Mouse (Mus musculus) testis, postnatal 14 days (tissue): ENCODE measurements around the gene Exoc4.

Experiments used
- DNase-seq: peaks from one replicate; pipeline ENCODE4 v3.0.0; 2021; ENCODE audit warnings: low spot score

The Exoc4 gene

DNA sequence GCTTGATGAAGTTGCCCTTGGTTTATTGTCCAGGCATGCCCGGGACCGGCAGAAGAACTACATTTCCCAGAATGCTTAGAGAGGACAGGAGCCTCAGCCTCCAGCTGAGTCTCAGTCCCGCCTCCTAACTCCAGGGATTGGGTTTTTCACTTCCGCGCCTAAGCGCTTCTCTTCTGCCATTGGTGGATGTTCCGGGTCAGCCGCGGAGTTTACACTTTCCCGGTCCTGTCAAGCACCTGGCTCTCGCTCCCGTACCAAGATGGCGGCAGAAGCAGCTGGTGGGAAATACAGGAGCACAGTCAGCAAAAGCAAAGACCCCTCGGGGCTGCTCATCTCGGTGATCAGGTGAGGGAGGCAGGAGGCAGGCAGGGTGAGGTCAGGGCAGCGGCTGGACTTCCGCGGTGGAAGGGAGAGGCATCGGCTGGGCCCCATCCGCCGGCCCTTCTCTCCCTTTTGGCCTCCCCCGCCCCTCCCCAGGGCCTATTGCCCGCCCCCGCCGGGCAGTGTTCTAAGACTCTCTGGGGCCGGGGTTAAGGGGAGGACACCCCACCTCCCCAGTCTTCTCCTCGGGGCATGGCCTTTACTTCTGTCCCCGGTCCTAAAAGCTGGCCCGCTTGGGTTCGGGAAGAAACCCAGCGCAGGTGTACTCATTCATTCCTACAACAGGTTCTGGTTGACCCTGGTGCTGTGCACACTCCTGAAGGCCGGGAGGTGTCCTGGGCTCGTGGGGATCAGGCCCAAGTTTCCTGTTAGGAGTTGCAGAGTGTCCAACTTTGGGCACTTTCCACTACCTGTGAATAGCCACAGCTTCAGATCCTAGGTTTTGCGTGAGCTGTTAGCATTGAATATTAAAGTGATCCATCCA lies at the start of gene Exoc4:
TSS of gene Exoc4 (plus strand) at position 192 of the 865 bp plus-strand sequence.
- peak; percentile 97 for DNase-seq

DNA sequence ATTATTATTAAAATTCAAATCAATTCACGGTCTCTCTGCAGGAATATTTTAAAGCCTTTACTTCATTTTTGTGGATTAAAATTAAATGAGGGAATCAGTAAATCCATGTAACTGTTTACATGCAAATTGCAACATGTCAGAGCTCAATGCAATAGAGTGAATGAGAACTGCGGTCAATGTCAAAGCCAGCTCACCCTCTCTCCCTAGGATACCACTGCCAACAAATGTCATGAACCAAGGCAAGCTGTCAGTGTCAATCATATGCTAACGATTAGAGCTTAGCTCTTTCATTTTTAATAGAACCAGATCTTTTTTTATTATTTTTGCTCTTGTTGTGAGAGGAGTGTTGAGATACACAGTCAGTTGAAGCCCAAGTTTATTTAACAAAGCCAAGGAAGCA lies 30.1 kb upstream of the Exoc4 start:
- no peak for DNase-seq

DNA sequence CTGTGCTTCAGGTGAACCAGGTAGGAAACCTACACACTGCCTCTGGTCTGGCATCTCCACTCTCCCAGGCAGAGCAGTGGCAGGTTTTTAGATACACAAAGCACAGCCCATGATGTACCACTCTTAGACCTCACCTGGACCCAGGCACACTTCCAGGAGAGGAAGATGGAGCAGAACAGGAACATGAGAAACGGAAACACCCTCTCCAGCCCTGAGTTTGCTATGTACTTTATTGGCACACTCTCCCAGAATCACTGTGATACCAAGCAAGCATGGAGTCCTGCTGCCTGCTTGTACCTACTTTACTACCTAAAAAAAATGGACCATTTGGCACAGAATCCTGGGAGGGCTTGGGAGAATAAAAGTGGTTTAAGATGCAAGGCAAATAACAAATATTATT lies 22.2 kb upstream of the Exoc4 start:
- no peak for DNase-seq

DNA sequence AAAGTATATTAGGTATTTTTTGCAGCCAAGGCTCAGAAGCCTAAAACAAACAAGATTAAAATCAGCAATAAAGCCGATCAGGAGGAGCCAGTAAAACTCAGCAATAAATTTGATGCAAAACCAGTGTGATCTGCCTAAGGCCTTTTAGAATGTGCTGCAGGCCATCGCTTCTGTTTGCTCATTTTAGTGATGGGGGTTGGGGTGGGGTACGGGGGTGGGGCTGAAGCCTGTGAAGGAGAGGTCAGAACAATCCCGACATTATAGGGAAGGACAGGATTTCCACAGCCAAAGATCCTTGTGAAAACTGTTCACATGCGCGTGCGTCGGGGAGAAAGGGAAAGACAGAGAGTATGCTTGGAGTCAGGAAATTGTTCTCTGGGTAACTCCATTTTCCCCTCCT lies 21.5 kb upstream of the Exoc4 start:
- no peak for DNase-seq

DNA sequence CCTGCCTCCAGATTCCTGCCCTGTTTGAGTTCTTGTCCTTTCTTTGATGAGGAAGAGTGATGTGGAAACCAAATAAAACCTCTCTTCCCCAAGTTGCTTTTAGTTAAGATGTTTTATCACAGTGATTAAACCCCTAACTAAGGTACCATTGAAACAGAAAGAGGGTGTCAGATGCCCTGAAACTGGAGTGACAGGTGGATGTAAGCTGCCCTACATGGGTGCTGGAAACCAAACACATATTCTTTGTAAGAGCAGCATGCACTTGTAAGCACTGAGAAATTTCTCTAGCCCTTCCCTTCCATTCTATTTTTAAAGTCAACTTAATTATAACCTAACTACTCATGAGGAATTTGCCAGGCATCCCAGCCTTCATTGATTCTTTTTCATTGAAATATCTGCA lies 7.6 kb upstream of the Exoc4 start:
- no peak for DNase-seq

DNA sequence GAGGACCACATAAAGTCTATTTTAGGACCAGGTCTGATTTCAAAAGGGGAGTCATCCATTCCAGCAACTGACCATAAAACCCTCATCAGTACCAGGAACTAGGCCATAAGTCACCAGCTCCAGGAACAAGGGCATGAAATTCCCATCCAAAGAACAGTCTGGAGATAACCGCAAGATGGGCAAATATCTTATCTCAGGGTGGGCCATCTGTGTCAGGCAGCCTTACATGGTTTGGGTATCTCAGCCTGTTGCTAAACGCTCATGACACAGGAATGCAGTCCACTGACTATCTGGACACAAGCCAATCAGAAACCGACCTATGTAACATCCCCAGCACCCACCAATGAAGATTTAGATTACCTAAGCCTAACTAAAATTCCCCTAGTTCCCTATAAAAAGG lies 4.3 kb upstream of the Exoc4 start:
- DNase-seq = no peak

DNA sequence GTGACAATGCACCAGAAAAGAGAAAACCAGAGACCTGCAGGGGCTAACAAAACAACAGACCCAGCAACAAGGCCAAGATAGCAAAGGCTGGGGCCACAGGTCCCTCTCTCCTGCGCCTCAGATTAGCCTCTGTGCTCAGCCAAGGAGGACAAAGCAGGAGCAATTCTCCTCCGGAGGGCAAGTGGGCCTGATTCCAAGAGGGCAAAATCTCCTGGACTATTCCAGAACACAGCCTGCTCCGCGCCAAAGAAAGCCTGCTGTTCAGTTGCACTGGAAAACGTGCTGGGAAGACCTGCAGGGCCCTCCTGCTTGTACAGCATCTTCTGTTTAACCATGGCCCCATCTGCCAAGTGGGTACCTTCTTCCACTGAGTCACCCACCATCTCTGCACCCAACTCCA lies 1.7 kb upstream of the Exoc4 start:
- no peak for DNase-seq

DNA sequence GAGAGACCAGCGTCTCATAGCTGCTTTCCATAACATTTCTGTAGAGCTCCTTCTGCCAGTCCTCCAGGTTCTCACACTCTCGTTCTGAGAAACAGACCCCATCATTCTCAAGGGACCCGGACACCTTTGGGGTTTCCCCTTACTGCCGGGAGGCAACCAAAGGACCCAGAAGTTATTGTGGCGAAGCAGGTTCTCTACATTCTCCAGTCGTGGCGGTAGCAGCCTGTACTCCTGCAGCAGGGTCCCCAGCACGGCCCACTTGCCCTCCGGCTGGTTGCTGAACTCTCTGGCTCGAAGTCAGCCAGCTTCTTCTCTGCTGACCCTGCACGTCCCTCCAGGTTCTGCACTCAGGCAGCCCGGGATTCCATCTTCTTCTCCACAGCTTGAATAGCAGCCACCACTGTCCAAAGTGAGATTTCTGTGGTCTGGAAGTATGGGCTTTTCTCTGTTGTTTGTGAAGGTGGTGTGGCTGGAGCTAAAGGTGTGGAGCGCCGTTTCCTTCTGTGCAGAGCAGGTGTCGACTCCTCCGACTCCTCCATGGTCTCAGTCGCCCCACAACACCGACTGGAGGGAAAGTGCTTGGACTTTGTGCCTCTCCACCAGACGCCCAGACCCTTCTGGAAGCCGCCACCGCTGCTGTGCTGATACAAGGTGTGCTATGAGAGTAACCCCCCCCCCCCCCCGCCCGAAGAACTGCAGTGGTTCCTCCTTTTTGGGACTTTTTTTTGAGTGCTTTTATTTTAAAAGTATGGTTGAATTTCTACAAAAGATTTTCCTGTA lies 1.1 kb upstream of the Exoc4 start:
- no peak for DNase-seq

DNA sequence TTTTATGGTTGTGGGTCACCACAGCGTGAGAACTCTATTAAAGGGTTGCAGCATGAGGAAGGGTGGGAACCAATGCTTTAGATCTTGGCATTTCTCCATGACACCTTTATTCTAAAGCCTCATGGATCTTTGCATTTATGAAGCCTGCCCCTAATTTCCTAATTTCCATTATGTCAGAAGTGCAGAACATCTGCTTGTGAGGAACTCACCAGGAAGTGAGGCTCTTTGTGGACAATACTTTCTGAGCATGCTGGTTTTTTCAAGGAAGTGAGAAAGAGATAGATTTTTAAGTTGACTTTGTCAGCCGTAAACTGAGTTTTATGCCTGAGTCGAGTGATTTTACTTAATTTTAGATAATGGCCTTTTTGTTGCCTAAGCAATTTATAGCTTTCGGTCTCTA lies 7.8 kb downstream of the Exoc4 start:
- no peak for DNase-seq

DNA sequence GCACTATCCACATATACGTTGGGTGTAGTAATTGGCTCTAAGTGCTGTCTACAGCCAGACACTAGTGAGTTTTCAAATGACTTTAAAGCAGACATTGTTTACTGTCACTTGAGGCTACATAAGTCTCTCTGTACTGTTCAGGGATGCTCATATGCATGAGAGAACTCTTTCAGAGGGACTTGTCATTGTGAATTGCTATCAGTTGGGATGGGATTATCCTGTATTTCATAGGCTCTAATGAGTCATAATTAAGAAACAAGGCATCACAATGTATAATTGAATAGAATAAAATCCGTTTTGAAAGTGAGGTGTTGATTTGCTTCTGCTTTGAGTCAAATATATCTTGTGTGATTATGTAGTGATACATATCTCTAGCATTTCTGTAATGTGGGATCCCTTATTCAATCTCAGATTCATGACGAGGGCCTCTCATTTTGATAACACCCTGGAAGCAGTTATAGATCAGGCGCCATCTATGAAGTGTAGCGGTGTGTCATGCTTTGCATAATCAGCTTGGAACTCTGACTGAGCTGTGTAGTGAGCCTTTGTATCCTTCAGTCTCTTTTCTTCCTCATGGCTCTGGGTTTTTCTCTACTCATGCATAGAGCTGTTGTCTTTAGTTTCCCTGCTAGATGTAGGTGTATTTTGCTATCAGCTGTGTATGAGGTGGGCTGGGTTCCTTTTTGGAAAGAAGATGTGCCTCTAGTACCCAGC lies 8.3 kb downstream of the Exoc4 start:
- DNase-seq = no peak

DNA sequence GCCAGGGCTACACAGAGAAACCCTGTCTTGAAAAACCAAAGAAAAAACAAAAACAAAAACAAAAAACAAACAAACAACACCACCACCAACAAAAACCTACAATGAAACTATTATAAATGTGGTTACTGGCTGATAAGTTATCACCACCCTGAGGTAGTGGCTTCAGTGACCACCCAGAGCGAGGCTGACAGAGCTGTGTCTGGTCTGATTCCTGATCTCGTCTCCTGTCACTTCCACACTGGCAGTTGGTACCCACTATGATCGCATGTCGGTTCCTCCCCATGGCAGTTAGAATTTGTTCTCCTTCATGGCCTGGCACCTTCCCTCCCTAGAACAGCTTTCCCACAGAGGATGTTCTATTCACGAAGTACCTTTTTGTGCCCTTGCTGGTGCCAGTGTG lies 11.0 kb downstream of the Exoc4 start:
- no peak for DNase-seq

DNA sequence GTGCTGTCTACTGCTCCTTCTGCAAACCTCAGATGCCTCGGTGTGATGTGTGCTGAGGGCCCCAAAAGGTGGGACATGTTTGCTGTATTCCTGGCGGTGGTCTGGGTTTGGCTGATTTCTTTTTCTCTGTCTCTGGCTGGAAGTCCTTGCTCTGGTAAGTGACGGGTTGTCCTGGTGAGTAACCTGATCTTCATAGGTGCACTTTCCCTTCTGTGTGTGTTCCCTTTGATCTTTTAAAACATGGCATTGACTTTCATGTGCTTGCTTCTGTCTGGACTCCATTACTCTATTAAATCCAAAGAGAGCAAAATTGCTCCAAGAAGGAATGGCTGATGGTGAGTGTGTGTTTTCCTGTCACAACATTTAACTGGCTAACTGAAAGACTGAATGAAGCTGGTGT lies 12.7 kb downstream of the Exoc4 start:
- no peak for DNase-seq

DNA sequence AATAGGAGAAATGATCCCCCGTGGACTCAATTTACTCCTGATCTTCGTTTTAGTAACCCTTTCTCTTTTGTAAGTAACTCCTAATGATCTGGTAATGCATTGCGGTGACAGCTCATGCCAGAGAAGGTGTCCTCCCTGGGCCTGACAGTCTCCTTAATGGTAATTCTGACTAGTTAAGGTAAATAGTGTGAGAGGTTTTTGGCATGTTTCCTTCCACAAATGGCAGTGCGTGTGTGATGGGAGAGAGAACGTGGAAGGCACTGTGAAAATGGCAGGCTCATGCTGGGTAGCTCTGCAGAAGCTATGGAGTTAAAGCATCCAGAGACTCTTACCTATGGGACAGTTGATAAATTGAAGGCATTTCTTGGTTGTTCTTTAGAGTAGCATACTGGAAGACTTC lies 15.1 kb downstream of the Exoc4 start:
- DNase-seq = no peak

DNA sequence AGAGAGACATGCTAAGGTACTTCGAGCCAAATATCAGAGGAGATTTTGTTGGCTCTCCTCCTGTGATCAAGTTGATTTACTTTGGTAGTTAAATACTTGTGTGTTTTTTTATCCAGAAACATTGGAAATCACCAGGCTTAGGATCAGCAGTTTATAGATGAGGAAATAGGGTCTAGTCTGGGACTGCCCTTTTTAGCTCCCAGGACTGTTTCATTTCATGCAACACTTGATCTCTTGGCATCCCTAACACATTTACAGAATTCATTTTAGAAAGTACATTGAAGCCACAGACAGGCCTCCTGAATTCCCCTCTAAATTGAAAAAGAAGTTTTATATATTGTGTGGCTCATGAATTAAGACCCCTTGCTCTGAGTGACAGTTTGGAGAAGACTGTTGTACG lies 15.5 kb downstream of the Exoc4 start:
- no peak for DNase-seq

DNA sequence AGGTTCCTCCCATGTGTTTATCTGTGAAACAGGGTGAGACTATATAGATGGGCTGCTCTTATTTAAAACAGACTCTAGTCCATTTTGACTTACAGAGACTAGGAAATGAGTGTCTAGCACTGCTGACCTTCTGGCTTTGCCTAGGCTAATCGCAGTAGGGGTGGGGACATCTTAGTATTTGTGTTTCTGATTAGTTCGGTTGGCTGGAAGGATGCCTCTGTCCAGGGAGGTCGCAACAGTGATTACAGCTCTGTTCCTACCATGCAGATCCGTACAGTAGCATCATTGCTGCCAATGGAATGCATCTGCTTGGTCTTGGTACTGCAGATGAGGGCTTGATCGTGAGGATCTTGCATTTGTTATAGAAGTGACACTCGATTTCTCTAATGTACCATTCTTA lies 18.7 kb downstream of the Exoc4 start:
- no peak for DNase-seq

DNA sequence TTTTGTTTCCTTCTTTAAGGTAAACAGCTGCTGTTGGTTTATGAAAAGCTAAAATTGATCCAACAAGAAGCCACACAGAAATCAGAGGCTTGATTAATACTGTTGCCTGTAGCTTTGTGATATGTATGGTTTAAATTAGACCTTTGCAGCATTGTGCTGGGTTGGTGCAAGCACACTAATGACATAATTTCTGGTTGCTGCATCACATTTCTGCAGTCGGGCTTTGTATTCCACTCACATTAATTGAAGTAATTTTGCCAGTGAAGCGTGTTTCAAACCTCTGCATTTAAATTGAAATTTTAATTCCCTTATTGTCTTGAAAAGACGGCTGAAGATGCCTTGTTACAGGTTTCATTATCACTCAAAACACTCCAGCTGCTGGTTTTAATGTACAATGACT lies 34.6 kb downstream of the Exoc4 start:
- no peak for DNase-seq

DNA sequence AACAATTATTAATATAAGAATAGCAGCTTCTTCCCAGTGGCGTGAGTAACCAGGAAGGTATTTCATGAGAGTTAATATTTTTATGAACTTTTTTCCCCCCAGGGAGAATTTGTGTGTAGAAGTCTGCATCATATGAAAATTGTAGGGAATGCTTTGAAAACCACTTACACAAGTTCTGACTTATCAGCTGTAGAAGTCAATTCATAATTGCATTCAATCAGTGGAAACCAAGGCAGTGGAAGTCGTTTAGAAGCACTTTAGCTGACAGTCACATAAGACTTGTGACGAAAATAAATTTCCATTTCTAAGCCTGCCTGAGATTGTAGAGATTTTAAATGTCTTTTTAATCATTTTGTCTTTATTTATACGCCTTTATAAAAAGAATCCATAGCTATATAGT lies 35.1 kb downstream of the Exoc4 start:
- no peak for DNase-seq

DNA sequence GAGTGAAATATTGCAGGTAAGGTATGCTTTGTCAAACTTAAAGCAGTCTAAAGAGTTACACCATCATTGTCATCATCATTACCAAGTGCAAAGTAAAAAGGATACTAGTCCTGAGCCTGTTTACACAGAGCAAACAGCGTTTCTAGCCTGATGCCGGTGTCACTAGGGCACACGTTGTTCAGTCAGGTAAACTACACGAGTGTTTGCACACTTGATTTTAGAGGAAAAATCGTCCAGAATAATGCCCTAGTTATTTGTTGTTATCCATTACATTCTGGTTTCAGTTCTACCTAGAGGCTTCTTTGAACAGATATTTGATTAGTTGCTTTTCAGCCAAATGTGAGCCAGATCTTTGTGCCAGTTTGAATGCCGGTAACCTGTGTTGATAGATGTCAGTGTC lies 37.5 kb downstream of the Exoc4 start:
- no peak for DNase-seq

DNA sequence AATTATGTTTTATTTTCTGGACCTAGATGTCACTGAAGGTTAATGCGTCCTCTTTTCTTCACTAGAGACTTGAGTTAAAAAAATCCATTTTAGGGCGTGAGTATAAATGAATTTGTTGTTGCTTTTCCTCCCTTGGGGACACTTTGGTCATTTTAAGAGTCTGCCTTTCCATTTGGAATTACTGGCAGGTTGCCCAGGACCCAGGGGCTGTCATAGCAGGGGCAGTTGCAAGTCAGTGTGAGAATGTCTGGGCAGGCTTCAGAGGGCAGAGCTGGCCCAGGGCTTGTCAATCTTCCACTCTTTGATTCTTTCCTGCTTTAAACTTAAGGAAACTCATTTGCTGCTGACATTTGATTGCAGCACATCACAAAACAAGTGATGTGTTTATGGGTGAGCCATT lies 45.7 kb downstream of the Exoc4 start:
- no peak for DNase-seq

DNA sequence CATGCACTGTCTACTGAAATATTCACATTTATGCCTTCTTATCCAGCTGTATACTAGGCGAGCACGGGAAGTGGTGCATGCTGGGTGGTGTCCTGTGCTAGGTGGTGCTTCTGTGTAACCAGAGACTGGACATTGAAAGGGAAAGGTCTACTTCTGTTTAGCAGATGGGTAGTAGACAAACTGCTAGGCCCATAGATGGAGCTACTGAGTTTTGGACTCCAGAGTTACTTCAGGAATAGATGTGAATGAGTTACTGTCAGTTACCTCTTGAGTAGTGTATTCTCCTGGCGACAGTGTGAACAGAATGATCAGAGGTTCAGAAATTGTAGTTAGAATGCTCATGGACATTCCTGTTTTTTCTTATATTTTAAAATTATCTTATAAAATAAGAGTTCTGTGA lies 48.7 kb downstream of the Exoc4 start:
- no peak for DNase-seq

DNA sequence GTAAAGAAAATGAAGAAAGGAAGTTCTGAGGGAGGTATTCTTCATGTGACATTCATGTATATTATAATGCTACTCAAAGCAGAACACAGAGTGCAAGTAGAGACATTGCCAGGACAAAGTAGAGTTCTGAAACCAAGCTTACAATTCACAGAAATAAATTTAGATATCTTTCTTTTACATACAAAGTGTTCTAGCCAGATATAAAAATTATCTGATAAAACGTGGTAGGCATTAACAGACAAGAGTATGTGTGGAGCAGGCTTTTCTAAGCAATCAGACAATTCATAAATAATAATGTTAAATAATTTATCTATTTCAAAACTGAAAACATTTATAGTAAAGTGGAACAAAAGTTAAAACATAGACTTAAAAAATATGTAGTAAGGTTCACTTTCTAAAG lies 49.9 kb downstream of the Exoc4 start:
- no peak for DNase-seq

DNA sequence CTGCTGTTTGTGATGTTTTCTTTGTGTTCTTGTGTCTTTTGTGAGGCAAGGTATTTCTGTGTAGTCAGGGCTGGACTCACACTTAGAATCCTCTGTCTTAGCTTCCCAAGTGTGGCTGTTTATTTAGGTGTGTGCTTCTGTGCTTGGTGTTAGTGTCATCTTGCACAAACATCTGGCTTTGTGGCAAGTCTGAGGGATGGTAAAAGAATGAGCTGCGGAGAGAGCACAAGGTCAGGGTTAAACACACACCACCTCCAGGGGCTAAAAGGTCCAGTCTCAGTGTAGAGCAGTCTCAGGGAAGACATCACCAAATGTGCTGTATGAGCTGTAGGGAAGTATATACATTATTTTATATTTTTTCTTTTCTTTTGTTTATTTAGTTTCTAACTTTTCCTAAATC lies 57.1 kb downstream of the Exoc4 start:
- DNase-seq = no peak

DNA sequence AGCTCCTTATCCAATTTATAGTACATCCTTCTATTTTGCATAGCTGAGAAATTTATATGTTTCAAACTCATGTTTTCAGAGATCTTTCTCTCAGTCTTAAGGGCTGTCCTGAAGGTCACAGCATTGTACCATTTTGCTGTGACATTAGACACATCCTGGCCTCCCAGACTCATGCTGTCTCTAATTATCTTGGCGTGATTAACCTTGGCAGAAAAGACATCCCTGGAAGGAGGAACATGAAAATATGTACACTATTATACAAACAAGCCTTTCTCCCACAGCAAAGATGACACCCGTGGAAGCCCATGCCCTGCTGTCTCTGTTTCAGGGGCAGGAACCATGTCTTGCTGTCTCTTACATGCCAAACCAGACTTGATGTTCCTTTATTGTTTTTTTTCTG lies 59.8 kb downstream of the Exoc4 start:
- no peak for DNase-seq
